Mouse (Mus musculus) left cerebral cortex, postnatal 25 days (tissue): Measurements from ENCODE around the gene Naa40. TPM values are rescaled to one million over a fixed set of nuclear protein-coding genes. Genes with fewer than 3 reads are reported as not detected.
A peak's percentile ranks its signal among the peaks of the same experiment; 100 is the strongest.

Experiments
- DNase-seq, 2 experiments: peaks; one replicate each; pipeline ENCODE4 v3.0.0; 2022; ENCODE audit warnings: low spot score in 2 of 2, mixed read lengths in 1 of 2
- intact Hi-C: fragments of 180-260 bp; cut with DNase I; formaldehyde crosslinking; loops from one replicate; pipeline ENCODE4 v1.15.1; 2025
- total RNA-seq, 2 experiments: library from RNA; stranded (reverse); gene quantifications; 2 replicates each; pipeline ENCODE4 v1.2.3; 2021

Naa40 gene
- total RNA-seq, 2 experiments from 2014 or later: 31.3 to 36.6 TPM

GRCm38 (mm10) chr19:7190986-7191385, 50.0 kb downstream of the Naa40 start:
- no peak for DNase-seq
- intact Hi-C loops: no loop called here

- intact Hi-C loops: no loop called here
- DNase-seq: no peak
Measured at GRCm38 (mm10) chr19:7189026-7189425, 52.0 kb downstream of the Naa40 start.

- intact Hi-C loops: no loop called here
- DNase-seq: no peak
Measured at GRCm38 (mm10) chr19:7187157-7187556, 53.8 kb downstream of the Naa40 start.

- intact Hi-C loops: no loop called here
- no peak for DNase-seq
Measured at GRCm38 (mm10) chr19:7185715-7186291, 55.2 kb downstream of the Naa40 start.

GRCm38 (mm10) chr19:7185059-7185458, 55.9 kb downstream of the Naa40 start:
- intact Hi-C loops: no loop called here
- DNase-seq: no peak

GRCm38 (mm10) chr19:7183419-7183818, 57.6 kb downstream of the Naa40 start:
- DNase-seq: no peak
- intact Hi-C loops: no loop called here

- DNase-seq: peak in 1 of 2 experiments; percentile 65
- intact Hi-C loops: no loop called here
Measured at GRCm38 (mm10) chr19:7182273-7182949, 58.6 kb downstream of the Naa40 start.

- intact Hi-C loops: no loop called here
Measured at GRCm38 (mm10) chr19:7181496-7181895, 59.5 kb downstream of the Naa40 start.

GRCm38 (mm10) chr19:7180756-7181405, 60.1 kb downstream of the Naa40 start:
- no peak for DNase-seq
- intact Hi-C loops: no loop called here

More at GRCm38 (mm10) chr19:7181496-7181895, 59.5 kb downstream of the Naa40 start:
- no peak for DNase-seq

GRCm38 (mm10) chr19:7178841-7179452, 62.0 kb downstream of the Naa40 start:
- DNase-seq: no peak
- intact Hi-C loops: no loop called here

GRCm38 (mm10) chr19:7177804-7178511, 63.0 kb downstream of the Naa40 start:
- intact Hi-C loops: no loop called here

GRCm38 (mm10) chr19:7176041-7176696, 64.8 kb downstream of the Naa40 start:
- intact Hi-C loops: no loop called here

More at GRCm38 (mm10) chr19:7177804-7178511, 63.0 kb downstream of the Naa40 start:
- DNase-seq: no peak

More at GRCm38 (mm10) chr19:7176041-7176696, 64.8 kb downstream of the Naa40 start:
- no peak for DNase-seq

Other genes starting within 250 kb of the Naa40 start
- 10 to 100 TPM; 20.1 to 21.0 TPM for gene Dnajc4, start 248.6 kb downstream of the Naa40 start, total RNA-seq
- gene Nudt22, start 245.1 kb downstream of the Naa40 start, total RNA-seq: 10 to 100 TPM; 12.5 to 14.3 TPM
- 10 to 100 TPM; 18.0 to 22.9 TPM for gene Trpt1, start 245.1 kb downstream of the Naa40 start, total RNA-seq
- 1 to 10 TPM; 4.1 to 4.2 TPM for gene Fermt3, start 221.7 kb downstream of the Naa40 start, total RNA-seq
- gene Stip1, start 201.2 kb downstream of the Naa40 start, total RNA-seq: 100 to 1,000 TPM; 191 to 206 TPM
- gene Macrod1, start 184.4 kb downstream of the Naa40 start, total RNA-seq: 10 to 100 TPM; 12.2 to 13.2 TPM
- gene Flrt1, start 135.5 kb downstream of the Naa40 start, total RNA-seq: 10 to 100 TPM; 35.3 to 38.0 TPM
- 100 to 1,000 TPM; 258 to 270 TPM for gene Otub1, start 34.9 kb downstream of the Naa40 start, total RNA-seq
- gene Cox8a, start 23.6 kb downstream of the Naa40 start, total RNA-seq: 1,000 to 10,000 TPM; 1,203 to 1,264 TPM
- gene Rcor2, start 26.1 kb upstream of the Naa40 start, total RNA-seq: 10 to 100 TPM; 13.8 to 15.3 TPM
- 100 to 1,000 TPM; 134 to 150 TPM for gene Mark2, start 100.7 kb upstream of the Naa40 start, total RNA-seq
- gene Spindoc, start 141.8 kb upstream of the Naa40 start, total RNA-seq: 10 to 100 TPM; 29.0 to 32.0 TPM
- gene 2700081O15Rik, start 176.4 kb upstream of the Naa40 start, total RNA-seq: 10 to 100 TPM; 36.0 to 36.2 TPM
- 100 to 1,000 TPM; 854 to 900 TPM for gene Rtn3, start 242.1 kb upstream of the Naa40 start, total RNA-seq